Mouse (Mus musculus) left cerebral cortex, adult 9 months (tissue): ENCODE measurements around the gene Ston2.
"Not testable (repeated sequence)": the region's sequence is repeated elsewhere in the genome, so short reads cannot be mapped to it uniquely, and the experiment has no call there.

Source experiments
- DNase-seq, 2 experiments: peaks; one replicate each; pipeline ENCODE4 v3.0.0; 2022; ENCODE audit warnings: low spot score in 2 of 2

Gene Ston2

GRCm38 (mm10) chr12:91590716-91591115 is 197.5 kb downstream of the Ston2 start:
- DNase-seq: peak in 1 of 2 experiments; percentile 8

- peak; percentile 75 to 90 for DNase-seq
Observed at GRCm38 (mm10) chr12:91589847-91590690, 198.1 kb downstream of the Ston2 start, which contains the start of gene Gtf2a1. Gtf2a1 (minus strand) TSS chr12:91590487.

- DNase-seq: no peak
Observed at GRCm38 (mm10) chr12:91589542-91589846, 198.7 kb downstream of the Ston2 start.

- DNase-seq: peak in 1 of 2 experiments; percentile 21
Observed at GRCm38 (mm10) chr12:91588670-91589541, 199.3 kb downstream of the Ston2 start.

- peak; percentile 85 to 95 for DNase-seq
Observed at GRCm38 (mm10) chr12:91588176-91588669, 200.0 kb downstream of the Ston2 start.

GRCm38 (mm10) chr12:91587491-91588033 is 200.6 kb downstream of the Ston2 start:
- no peak for DNase-seq

GRCm38 (mm10) chr12:91587077-91587476 is 201.1 kb downstream of the Ston2 start:
- no peak for DNase-seq

- DNase-seq: not testable (repeated sequence)
Observed at GRCm38 (mm10) chr12:91585815-91586214, 202.4 kb downstream of the Ston2 start.

- DNase-seq: no peak
Observed at GRCm38 (mm10) chr12:91585206-91585605, 203.0 kb downstream of the Ston2 start.

GRCm38 (mm10) chr12:91583409-91583808 is 204.8 kb downstream of the Ston2 start:
- DNase-seq: no peak
